Mouse (Mus musculus) thymus, adult 2 months (tissue): ENCODE results near the gene AI837181.

Experiments
- CTCF ChIP-seq: fragments of 200-500 bp; IDR thresholded peaks from 2 replicates; pipeline ENCODE4 v1.5.1; 2012; ENCODE audit warnings: mild to moderate bottlenecking, control low read depth, low read length, moderate library complexity, borderline replicate concordance; ENCODE audit not compliant: control insufficient read depth, poor library complexity, insufficient read depth; ENCODE audit errors: extremely low read depth
- POLR2A ChIP-seq: fragments of 200-500 bp; IDR thresholded peaks from 2 replicates; pipeline ENCODE4 v1.6.1; 2012; ENCODE audit warnings: mild to moderate bottlenecking, low read length, control low read depth, moderate library complexity; ENCODE audit not compliant: control insufficient read depth, poor library complexity, insufficient read depth; ENCODE audit errors: extremely low read depth

DNA sequence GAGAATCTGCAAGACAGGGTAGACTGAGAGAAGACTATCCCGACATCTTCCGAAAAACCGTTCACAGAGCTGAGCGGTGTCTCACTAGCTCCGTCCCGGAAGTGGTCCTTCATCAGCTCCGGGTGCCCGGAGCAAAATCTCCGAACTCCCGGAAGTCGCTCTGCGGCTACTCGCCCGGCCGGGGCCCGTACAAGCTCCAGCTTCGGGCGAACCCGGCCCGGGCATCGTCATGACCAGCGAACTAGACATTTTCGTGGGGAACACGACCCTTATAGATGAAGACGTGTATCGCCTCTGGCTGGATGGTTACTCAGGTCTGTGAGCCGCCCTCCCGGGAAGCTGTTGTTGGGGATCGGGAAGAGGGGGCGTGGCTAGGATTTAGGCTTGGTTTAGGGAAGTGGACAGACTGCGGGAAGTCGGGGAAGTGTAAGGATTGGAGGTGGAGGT, 35.5 kb downstream of the AI837181 start, which contains the start of gene Fibp:
- TF ChIP-seq CTCF (no peak; the same call in 1 of the 2 replicates), POLR2A (peak; percentile 67; the same call in 1 of the 2 replicates)
